Mouse (Mus musculus): ENCODE measurements around the gene Pigq.

- TF ChIP-seq CTCF (IDR thresholded peaks at IDR 0.05; ENCODE audit: borderline replicate concordance, insufficient read depth, low read depth, low read length) = no peak
- TF ChIP-seq POLR2A (IDR thresholded peaks at IDR 0.05; ENCODE audit: borderline replicate concordance, insufficient read depth, low read length) = no peak
These were observed 12.9 kb upstream of the Pigq start for GRCm38 (mm10) chr17:25957586-25958051.
